Mouse (Mus musculus) left cerebral cortex, postnatal 36 days (tissue): ENCODE measurements at regions not wholly inside any gene's neighbourhood (a gene's known extent, or its start where the extent isn't known, plus 50 kb on each side); places are given as distances from the start of the nearest gene placed in this dataset.

Source experiments
- DNase-seq, 2 experiments: peaks; one replicate each; pipeline ENCODE4 v3.0.0; 2021 to 2022; ENCODE audit warnings: low spot score in 2 of 2, mixed read lengths in 1 of 2
- intact Hi-C: fragments of 180-260 bp; cut with DNase I; formaldehyde crosslinking; loops from one replicate; pipeline ENCODE4 v1.15.1; 2025

- intact Hi-C loops: no loop called here
- DNase-seq: no peak
Measured at GRCm38 (mm10) chr16:12890545-12890944, 218.9 kb upstream of the Ercc4 start.

- no peak for DNase-seq
Measured at GRCm38 (mm10) chr16:12892658-12893305, 216.7 kb upstream of the Ercc4 start.

GRCm38 (mm10) chr16:12897267-12897666 lies 212.2 kb upstream of the Ercc4 start:
- no peak for DNase-seq
- intact Hi-C loops: no loop called here

More at GRCm38 (mm10) chr16:12892658-12893305, 216.7 kb upstream of the Ercc4 start:
- intact Hi-C loops: no loop called here

- intact Hi-C loops: no loop called here
- DNase-seq: no peak
Measured at GRCm38 (mm10) chr16:12900670-12901069, 208.8 kb upstream of the Ercc4 start.

- no peak for DNase-seq
Measured at GRCm38 (mm10) chr16:12901096-12901995, 208.1 kb upstream of the Ercc4 start.

GRCm38 (mm10) chr16:12901996-12902319 lies 207.5 kb upstream of the Ercc4 start:
- no peak for DNase-seq

More at GRCm38 (mm10) chr16:12901096-12901995, 208.1 kb upstream of the Ercc4 start:
- intact Hi-C loops: no loop called here

GRCm38 (mm10) chr16:12903161-12903560 lies 206.3 kb upstream of the Ercc4 start:
- no peak for DNase-seq
- intact Hi-C loops: no loop called here

More at GRCm38 (mm10) chr16:12901996-12902319, 207.5 kb upstream of the Ercc4 start:
- intact Hi-C loops: no loop called here

GRCm38 (mm10) chr16:12904937-12905336 lies 204.5 kb upstream of the Ercc4 start:
- no peak for DNase-seq
- intact Hi-C loops: no loop called here

- DNase-seq: peak in 1 of 2 experiments; percentile 23
- intact Hi-C loops: no loop called here
Measured at GRCm38 (mm10) chr16:12924668-12925067, 184.8 kb upstream of the Ercc4 start.

GRCm38 (mm10) chr16:12925931-12926330 lies 183.6 kb upstream of the Ercc4 start:
- intact Hi-C loops: no loop called here
- DNase-seq: peak; percentile 30 to 50

- intact Hi-C loops: no loop called here
- no peak for DNase-seq
Measured at GRCm38 (mm10) chr16:12931111-12931510, 178.4 kb upstream of the Ercc4 start.

GRCm38 (mm10) chr16:12932959-12933358 lies 176.5 kb upstream of the Ercc4 start:
- intact Hi-C loops: no loop called here
- no peak for DNase-seq

GRCm38 (mm10) chr16:12934586-12934985 lies 174.9 kb upstream of the Ercc4 start:
- intact Hi-C loops: no loop called here
- no peak for DNase-seq

- intact Hi-C loops: no loop called here
- DNase-seq: no peak
Measured at GRCm38 (mm10) chr16:12935266-12935665, 174.2 kb upstream of the Ercc4 start.

GRCm38 (mm10) chr16:12936571-12936970 lies 172.9 kb upstream of the Ercc4 start:
- DNase-seq: no peak
- intact Hi-C loops: no loop called here

GRCm38 (mm10) chr16:12938563-12938962 lies 170.9 kb upstream of the Ercc4 start:
- no peak for DNase-seq
- intact Hi-C loops: no loop called here

- DNase-seq: peak in 1 of 2 experiments; percentile 8
- intact Hi-C loops: no loop called here
Measured at GRCm38 (mm10) chr16:12951176-12951575, 158.3 kb upstream of the Ercc4 start.

GRCm38 (mm10) chr16:12954028-12954427 lies 155.5 kb upstream of the Ercc4 start:
- intact Hi-C loops: no loop called here
- no peak for DNase-seq

GRCm38 (mm10) chr16:12956416-12956815 lies 153.1 kb upstream of the Ercc4 start:
- no peak for DNase-seq
- intact Hi-C loops: no loop called here

GRCm38 (mm10) chr16:12960885-12961284 lies 148.6 kb upstream of the Ercc4 start:
- DNase-seq: no peak
- intact Hi-C loops: no loop called here

- no peak for DNase-seq
- intact Hi-C loops: no loop called here
Measured at GRCm38 (mm10) chr16:12982681-12983080, 126.8 kb upstream of the Ercc4 start.
